11 mouse cellular contexts compared by ENCODE assay signal in the genomic region with DNA sequence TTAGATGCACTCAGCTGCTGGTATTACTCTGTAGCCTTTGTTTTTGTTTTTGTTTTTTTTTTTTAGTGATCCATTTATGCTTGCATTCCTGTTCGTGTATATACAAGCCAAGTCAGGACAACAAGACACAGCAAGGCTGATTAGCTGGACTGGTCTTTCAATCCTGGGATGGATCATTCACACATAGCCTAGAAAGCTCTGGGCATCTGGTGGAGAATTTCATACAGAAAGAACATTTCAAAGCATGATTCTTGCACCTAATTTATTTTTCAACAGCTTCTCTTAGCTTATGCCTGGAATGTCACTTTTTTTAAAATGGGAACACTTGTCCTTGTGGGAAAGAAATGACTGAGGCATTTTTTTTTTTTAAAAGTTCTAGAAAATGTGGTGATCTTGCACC.
"Had no signal": no experiment of that assay in that cellular context is flagged by ENCODE, and none has a peak within 500 bp of the region (broad histone marks: within the 10 kb centered on the region; RNA-seq: fewer than 3 reads in every experiment).

No protein-coding gene starts in this region.

- H3K4me3 ChIP-seq: intestine, embryonic 15.5 days; kidney, embryonic 15.5 days; limb, embryonic 12.5 days; liver, embryonic 13.5 days; midbrain, embryonic 10.5 days; neural tube, embryonic 12.5 days had no signal

- H3K27me3 ChIP-seq: intestine, embryonic 15.5 days; kidney, embryonic 15.5 days; limb, embryonic 12.5 days; neural tube, embryonic 12.5 days had no signal

- H3K9me3 ChIP-seq: intestine, embryonic 15.5 days; kidney, embryonic 15.5 days; limb, embryonic 12.5 days; liver, embryonic 13.5 days; midbrain, embryonic 10.5 days; neural tube, embryonic 12.5 days had no signal

- DNase-seq: kidney, adult 2 months; kidney, postnatal 14 days; midbrain, embryonic 14.5 days had no signal

- H3K9ac ChIP-seq: intestine, embryonic 15.5 days; kidney, embryonic 15.5 days; limb, embryonic 12.5 days; liver, embryonic 13.5 days; liver, postnatal 0 days; neural tube, embryonic 12.5 days had no signal

- H3K36me3 ChIP-seq: intestine, embryonic 15.5 days; kidney, embryonic 15.5 days; limb, embryonic 12.5 days; liver, embryonic 13.5 days; midbrain, embryonic 10.5 days; neural tube, embryonic 12.5 days had no signal

- H3K27ac ChIP-seq: intestine, embryonic 15.5 days; kidney, embryonic 15.5 days; limb, embryonic 12.5 days; liver, embryonic 13.5 days; midbrain, embryonic 10.5 days; neural tube, embryonic 12.5 days; stomach, postnatal 0 days had no signal

- H3K4me2 ChIP-seq: intestine, embryonic 15.5 days; kidney, embryonic 15.5 days; limb, embryonic 12.5 days; liver, embryonic 13.5 days; neural tube, embryonic 12.5 days had no signal

- H3K4me1 ChIP-seq: intestine, embryonic 15.5 days; neural tube, embryonic 12.5 days had no signal

- ATAC-seq: intestine, embryonic 15.5 days had no signal
